Mouse (Mus musculus) myocyte (in vitro differentiated cells): ENCODE results near the gene Fmo5. TPM values are rescaled to one million over a fixed set of nuclear protein-coding genes. Genes with fewer than 3 reads are reported as not detected.

Experiments
- H3K27me3 ChIP-seq: one replicate; pipeline ENCODE4 v1.6.1; 2011; ENCODE audit not compliant: control insufficient read depth, insufficient read depth, insufficient read length
- H3K36me3 ChIP-seq: one replicate; pipeline ENCODE4 v1.6.1; 2011; ENCODE audit not compliant: control insufficient read depth, insufficient read depth
- H3K4me2 ChIP-seq: one replicate; pipeline ENCODE4 v1.6.1; 2011; ENCODE audit warnings: low read depth, control low read depth
- H3K4me3 ChIP-seq: one replicate; pipeline ENCODE4 v1.5.1; 2011; ENCODE audit warnings: mild to moderate bottlenecking, control low read depth, moderate library complexity
- H3K79me2 ChIP-seq: one replicate; pipeline ENCODE4 v1.6.1; 2011; ENCODE audit not compliant: control insufficient read depth, insufficient read depth
- H3ac ChIP-seq: one replicate; pipeline ENCODE4 v1.6.1; 2011; ENCODE audit not compliant: control insufficient read depth, insufficient read length
- CEBPB ChIP-seq: IDR thresholded peaks from 2 replicates; pipeline ENCODE4 v1.6.1; 2011; ENCODE audit warnings: mild to moderate bottlenecking, moderate library complexity; ENCODE audit not compliant: poor library complexity, insufficient read depth, severe bottlenecking
- E2F4 ChIP-seq: IDR thresholded peaks from one replicate; pipeline ENCODE4 v1.6.1; 2011; ENCODE audit warnings: mild to moderate bottlenecking, control low read depth, moderate library complexity; ENCODE audit not compliant: insufficient read depth
- MAX ChIP-seq: IDR thresholded peaks from one replicate; pipeline ENCODE4 v1.6.1; 2011; ENCODE audit warnings: low read depth, mild to moderate bottlenecking, control low read depth
- MYOD1 ChIP-seq, 3 experiments: IDR thresholded peaks; one replicate each; pipeline ENCODE4 v1.6.1; 2011; ENCODE audit warnings: control low read depth in 2 of 3, low read depth in 2 of 3, mild to moderate bottlenecking in 2 of 3, moderate library complexity in 1 of 3; ENCODE audit not compliant: insufficient read length in 2 of 3, control insufficient read depth in 1 of 3
- MYOG ChIP-seq, 3 experiments: IDR thresholded peaks; one replicate each; pipeline ENCODE4 v1.6.1; 2011; ENCODE audit warnings: control low read depth in 2 of 3, low read depth in 2 of 3, mild to moderate bottlenecking in 2 of 3; ENCODE audit not compliant: insufficient read length in 2 of 3, control insufficient read depth in 1 of 3, insufficient read depth in 1 of 3
- POLR2A ChIP-seq: IDR thresholded peaks from one replicate; pipeline ENCODE4 v1.6.1; 2011; ENCODE audit warnings: low read depth, mild to moderate bottlenecking, control low read depth, moderate library complexity; ENCODE audit not compliant: insufficient read length
- POLR2AphosphoS2 ChIP-seq: IDR thresholded peaks from one replicate; pipeline ENCODE4 v1.6.1; 2011; ENCODE audit warnings: low read depth, control low read depth; ENCODE audit not compliant: insufficient read length
- REST ChIP-seq: IDR thresholded peaks from one replicate; pipeline ENCODE4 v1.6.1; 2011; ENCODE audit warnings: mild to moderate bottlenecking, control low read depth, moderate library complexity; ENCODE audit not compliant: insufficient read depth, insufficient read length
- SRF ChIP-seq: IDR thresholded peaks from one replicate; pipeline ENCODE4 v1.6.1; 2011; ENCODE audit warnings: low read depth; ENCODE audit not compliant: control insufficient read depth, insufficient read length
- TCF12 ChIP-seq: IDR thresholded peaks from one replicate; pipeline ENCODE4 v1.6.1; 2011; ENCODE audit warnings: mild to moderate bottlenecking, control low read depth; ENCODE audit not compliant: poor library complexity, insufficient read depth, severe bottlenecking
- TCF3 ChIP-seq: IDR thresholded peaks from one replicate; pipeline ENCODE4 v1.6.1; 2011; ENCODE audit warnings: low read depth, control low read depth; ENCODE audit not compliant: insufficient read length
- USF1 ChIP-seq: IDR thresholded peaks from one replicate; pipeline ENCODE4 v1.6.1; 2011; ENCODE audit warnings: low read depth, mild to moderate bottlenecking, control low read depth, moderate library complexity
- polyA plus RNA-seq: library from polyadenylated mRNA; unstranded; fragments of >200 nt; fragmentation: generic; extraction: Trizol; gene quantifications from one replicate; pipeline ENCODE4 v1.2.1, GENCODE M21; 2012; ENCODE audit warnings: missing spikeins

Fmo5 gene
- polyA plus RNA-seq, 1 experiment: 0.17 TPM

DNA sequence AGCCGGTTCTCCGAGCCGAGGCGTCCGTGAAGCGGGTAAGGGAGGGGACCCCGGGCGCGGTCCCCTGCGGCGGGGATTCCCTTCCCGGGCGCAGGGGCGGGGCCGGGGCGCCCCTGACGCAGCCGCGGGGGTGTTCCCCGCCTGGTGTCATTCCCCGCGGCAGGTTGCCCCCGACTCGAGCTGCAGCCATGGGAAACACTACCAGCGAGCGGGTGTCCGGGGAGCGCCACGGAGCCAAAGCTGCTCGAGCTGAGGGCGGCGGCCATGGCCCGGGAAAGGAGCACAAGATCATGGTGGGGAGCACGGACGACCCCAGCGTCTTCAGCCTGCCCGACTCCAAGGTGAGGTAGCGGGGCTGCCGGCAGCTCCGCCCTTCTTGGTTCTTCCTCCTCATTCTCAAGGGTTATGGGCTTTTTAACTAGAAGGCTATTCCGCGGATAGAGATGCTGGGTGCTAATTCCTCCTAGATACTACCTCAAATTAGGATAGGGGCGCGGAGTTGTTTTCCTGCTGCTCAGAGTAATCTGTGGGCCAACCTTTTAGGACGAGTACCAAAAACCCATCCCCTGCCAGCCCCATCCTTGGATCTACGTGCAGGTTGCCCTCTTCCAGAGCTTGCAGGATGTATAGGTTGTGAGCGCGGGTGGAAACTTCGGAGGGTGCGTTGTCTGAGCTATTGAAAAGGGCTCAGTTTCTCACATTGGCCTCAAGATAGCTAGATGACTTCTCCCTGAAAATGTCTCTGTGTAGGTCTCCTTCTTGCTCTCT, 30.0 kb downstream of the Fmo5 start:
- peak overlapping the region; percentile 93 for H3K4me2 ChIP-seq
- H3K4me3 ChIP-seq: peak overlapping the region; percentile 76
- H3K79me2 ChIP-seq: peaks cover 21% of the 10 kb centered on the region
- TF ChIP-seq TCF3: no peak
- TF ChIP-seq POLR2A: peak; percentile 50
- peak; percentile 40 for TF ChIP-seq POLR2AphosphoS2
- peaks cover 10% of the 10 kb centered on the region for H3K36me3 ChIP-seq
- H3ac ChIP-seq: peak overlapping the region; percentile 32
- no peaks in the 10 kb centered on the region for H3K27me3 ChIP-seq

DNA sequence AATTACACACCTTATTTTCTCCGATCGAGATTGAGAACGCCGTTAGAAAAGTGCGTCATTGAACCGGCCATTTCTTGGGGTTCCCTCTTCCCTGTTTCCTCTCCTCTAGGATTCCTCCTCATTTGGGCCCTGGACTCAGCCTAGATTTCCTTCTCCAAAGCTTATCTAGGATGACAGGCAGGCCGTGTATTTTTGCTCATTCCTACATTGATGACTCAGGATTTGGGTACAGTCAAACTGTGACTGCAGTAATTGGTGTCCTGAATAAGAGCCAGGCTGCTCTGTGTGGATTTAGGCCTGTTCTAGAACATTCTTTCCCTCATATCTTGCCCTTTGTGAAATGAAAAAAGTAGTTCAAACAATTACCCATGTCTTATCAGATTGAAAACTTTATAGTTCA, 31.1 kb downstream of the Fmo5 start:
- H3K4me3 ChIP-seq: peak overlapping the region; percentile 76

DNA sequence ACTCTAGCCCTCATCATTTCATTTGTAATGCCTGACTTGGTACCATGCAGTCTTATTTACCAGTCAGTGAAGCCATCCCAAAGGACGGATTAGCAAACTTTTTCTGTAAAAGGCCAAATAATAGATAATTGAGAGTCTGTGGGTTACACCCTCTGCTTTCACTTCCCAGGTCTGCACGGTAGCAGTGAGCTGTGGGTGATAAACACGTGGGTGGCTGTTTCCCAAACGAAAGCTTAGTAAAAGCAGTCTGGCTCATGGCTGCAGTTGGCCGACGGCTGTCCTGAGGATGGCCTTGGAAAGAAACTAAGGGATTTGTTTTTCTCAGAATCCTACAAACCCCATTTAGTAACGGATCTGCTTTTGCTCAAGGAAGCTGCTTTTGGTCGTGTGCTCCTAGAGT, 32.6 kb downstream of the Fmo5 start:
- H3ac ChIP-seq: no peak overlapping the region
- peaks cover 21% of the 10 kb centered on the region for H3K79me2 ChIP-seq
- H3K36me3 ChIP-seq: peaks cover 22% of the 10 kb centered on the region
- H3K4me2 ChIP-seq: peak overlapping the region; percentile 93
- no peaks in the 10 kb centered on the region for H3K27me3 ChIP-seq
- H3K4me3 ChIP-seq: no peak overlapping the region
- no peak for TF ChIP-seq POLR2A
- no peak for TF ChIP-seq REST
- no peak for TF ChIP-seq E2F4
- TF ChIP-seq USF1: no peak
- no peak for TF ChIP-seq SRF

More for the DNA sequence above, 31.1 kb downstream of the Fmo5 start:
- peaks cover 19% of the 10 kb centered on the region for H3K36me3 ChIP-seq
- H3K4me2 ChIP-seq: peak overlapping the region; percentile 93
- no peak for TF ChIP-seq USF1
- TF ChIP-seq TCF12: no peak
- no peak for TF ChIP-seq POLR2A
- TF ChIP-seq MAX: no peak
- TF ChIP-seq CEBPB: no peak
- no peak for TF ChIP-seq E2F4
- TF ChIP-seq POLR2AphosphoS2: no peak
- TF ChIP-seq MYOD1 (IDR thresholded peaks at IDR 0.05; ENCODE audit: control insufficient read depth in 1 of 3, insufficient read length in 2 of 3, low read depth in 2 of 3): no peak
- no peak for TF ChIP-seq REST
- TF ChIP-seq TCF3: no peak
- TF ChIP-seq MYOG (IDR thresholded peaks at IDR 0.05; ENCODE audit: control insufficient read depth in 1 of 3, insufficient read depth in 1 of 3, insufficient read length in 2 of 3, low read depth in 2 of 3): no peak
- TF ChIP-seq SRF: no peak
- H3ac ChIP-seq: no peak overlapping the region
- no peaks in the 10 kb centered on the region for H3K27me3 ChIP-seq
- peaks cover 21% of the 10 kb centered on the region for H3K79me2 ChIP-seq

DNA sequence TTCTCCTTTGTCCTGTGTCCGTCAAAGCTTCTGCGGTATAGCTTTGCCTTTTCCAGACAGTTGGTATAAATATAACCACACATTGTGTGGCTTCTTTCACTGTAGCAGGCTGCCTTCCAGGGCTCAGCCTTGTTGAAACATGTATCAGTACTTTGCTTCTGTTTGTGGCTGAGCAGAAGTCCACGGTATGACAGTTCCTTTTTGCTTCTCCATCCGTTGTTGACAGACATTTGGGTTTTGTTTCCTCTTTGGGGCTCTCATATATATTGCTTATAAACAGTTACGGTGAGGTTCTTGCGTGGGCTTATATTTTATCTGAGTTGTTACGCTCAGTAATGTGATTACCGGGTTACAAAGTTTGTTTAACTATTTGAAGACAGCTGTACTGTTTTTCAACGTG, 36.9 kb downstream of the Fmo5 start:
- peaks cover 46% of the 10 kb centered on the region for H3K36me3 ChIP-seq
- no peak overlapping the region for H3K4me2 ChIP-seq
- H3ac ChIP-seq: no peak overlapping the region
- no peaks in the 10 kb centered on the region for H3K27me3 ChIP-seq
- no peak overlapping the region for H3K4me3 ChIP-seq
- TF ChIP-seq TCF3 (no peak), SRF (no peak)
- peaks cover 7% of the 10 kb centered on the region for H3K79me2 ChIP-seq

DNA sequence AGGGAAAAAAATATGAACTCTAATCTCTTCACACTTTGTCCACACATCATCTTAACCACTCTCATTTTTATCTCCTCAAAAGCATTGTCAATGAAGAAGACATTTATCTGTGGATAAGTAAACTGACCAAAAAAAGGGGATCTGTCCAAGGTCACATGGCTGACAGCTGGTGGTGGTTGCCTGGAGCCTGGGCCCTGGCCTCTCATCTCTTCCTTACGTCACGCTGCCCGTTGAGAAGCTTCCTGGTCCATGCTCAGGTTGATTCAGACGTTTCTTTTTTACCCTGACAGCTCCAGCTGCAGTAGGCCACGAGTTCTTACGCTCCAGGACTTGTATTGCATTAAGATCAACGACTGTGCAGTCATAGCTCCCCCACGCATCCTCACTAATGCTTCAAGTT, 37.5 kb downstream of the Fmo5 start:
- Histone ChIP-seq H3ac (no peak overlapping the region), H3K4me3 (no peak overlapping the region), H3K27me3 (no peaks in the 10 kb centered on the region), H3K36me3 (peaks cover 50% of the 10 kb centered on the region), H3K79me2 (peaks cover 1% of the 10 kb centered on the region), H3K4me2 (no peak overlapping the region)
- TF ChIP-seq MAX (no peak), MYOG (IDR thresholded peaks at IDR 0.05; ENCODE audit: control insufficient read depth in 1 of 3, insufficient read depth in 1 of 3, insufficient read length in 2 of 3, low read depth in 2 of 3) (peak in 1 of 3 experiments; percentile 41)

DNA sequence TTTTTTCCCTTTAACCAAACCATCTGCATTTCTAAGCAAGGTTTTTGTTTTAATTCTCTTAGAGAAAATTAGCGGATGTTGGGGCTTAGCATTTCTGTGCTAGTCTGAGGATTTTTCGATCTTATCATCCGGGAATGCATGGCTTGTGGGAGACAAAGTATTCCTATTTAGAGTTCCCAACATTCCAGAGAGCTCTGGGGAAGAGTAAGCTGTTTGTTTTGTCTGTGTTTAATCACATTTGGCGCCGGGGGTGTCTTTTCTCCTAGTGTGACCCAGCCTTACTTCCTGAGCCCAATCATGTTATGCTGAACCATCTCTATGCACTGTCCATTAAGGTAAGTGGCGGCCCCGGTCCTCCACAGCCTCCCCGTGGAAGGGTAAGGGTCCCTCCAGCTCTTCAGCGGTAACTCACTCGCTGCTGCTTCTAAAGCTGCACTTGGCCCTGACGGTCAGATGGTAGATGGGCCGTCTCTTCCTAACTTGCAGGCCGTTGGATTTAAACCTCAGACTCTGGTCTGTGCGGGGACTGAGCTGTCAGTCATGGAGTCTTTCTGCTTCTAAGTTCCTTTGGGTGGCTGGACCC, 38.6 kb downstream of the Fmo5 start:
- no peak overlapping the region for H3ac ChIP-seq
- no peaks in the 10 kb centered on the region for H3K27me3 ChIP-seq
- H3K36me3 ChIP-seq: peaks cover 46% of the 10 kb centered on the region
- H3K4me3 ChIP-seq: no peak overlapping the region
- H3K4me2 ChIP-seq: no peak overlapping the region
- H3K79me2 ChIP-seq: no peaks in the 10 kb centered on the region
- TF ChIP-seq MYOG (IDR thresholded peaks at IDR 0.05; ENCODE audit: control insufficient read depth in 1 of 3, insufficient read depth in 1 of 3, insufficient read length in 2 of 3, low read depth in 2 of 3): no peak
- TF ChIP-seq SRF: no peak
- no peak for TF ChIP-seq MYOD1 (IDR thresholded peaks at IDR 0.05; ENCODE audit: control insufficient read depth in 1 of 3, insufficient read length in 2 of 3, low read depth in 2 of 3)
- TF ChIP-seq REST: no peak
- no peak for TF ChIP-seq TCF12
- TF ChIP-seq USF1: no peak
